Mouse (Mus musculus): ENCODE results near the gene Zbtb20. TPM values are rescaled to one million over a fixed set of nuclear protein-coding genes. Genes with fewer than 3 reads are reported as not detected.

Gene Zbtb20
- total and polyA plus RNA-seq, 3 experiments, result 1.8 to 18.1 (median 6.6) TPM

- H3K4me1 ChIP-seq (ENCODE audit: insufficient read depth, low read depth, low read length), result no peaks in the 10 kb centered on the region
- H3K36me3 ChIP-seq (replicated peaks), result no peaks in the 10 kb centered on the region
- peaks cover 2% of the 10 kb centered on the region; the same call in 1 of the 2 replicates for H3K27me3 ChIP-seq (ENCODE audit: insufficient read depth, low read length)
- no peaks in the 10 kb centered on the region for H3K9me3 ChIP-seq (replicated peaks)
- TF ChIP-seq POLR2AphosphoS5 (IDR thresholded peaks at IDR 0.05; ENCODE audit: insufficient replicate concordance, low read depth, low read length) (no peak), GATA2 (IDR thresholded peaks at IDR 0.05; ENCODE audit: borderline replicate concordance, low read depth, low read length) (no peak), TAL1 (conservative IDR thresholded peaks at IDR 0.05; ENCODE audit: low read depth, low read length) (no peak), CTCF (IDR thresholded peaks at IDR 0.05; ENCODE audit: low read depth, low read length) (no peak), GATA1 (IDR thresholded peaks at IDR 0.05; ENCODE audit: borderline replicate concordance, low read length) (no peak)
- ATAC-seq (ENCODE audit: extremely low read depth, insufficient number of reproducible peaks, low FRiP score, poor library complexity, severe bottlenecking) (no peak), DNase-seq (ENCODE audit: low spot score) (no peak)
- H3K4me3 ChIP-seq (ENCODE audit: low read depth, low read length), result no peak overlapping the region
Observed at GRCm38 (mm10) chr16:43464476-43465080, 588.9 kb downstream of the Zbtb20 start.

GRCm38 (mm10) chr16:43465368-43465839 is 589.7 kb downstream of the Zbtb20 start:
- H3K4me1 ChIP-seq (ENCODE audit: insufficient read depth, low read depth, low read length), result no peaks in the 10 kb centered on the region
- H3K9me3 ChIP-seq (replicated peaks), result no peaks in the 10 kb centered on the region
- no peak for DNase-seq (ENCODE audit: low spot score)
- H3K4me3 ChIP-seq (ENCODE audit: low read depth, low read length), result no peak overlapping the region
- no peak for ATAC-seq (ENCODE audit: extremely low read depth, insufficient number of reproducible peaks, low FRiP score, poor library complexity, severe bottlenecking)
- H3K36me3 ChIP-seq (replicated peaks), result no peaks in the 10 kb centered on the region
- TF ChIP-seq POLR2AphosphoS5 (IDR thresholded peaks at IDR 0.05; ENCODE audit: insufficient replicate concordance, low read depth, low read length) (no peak), GATA2 (IDR thresholded peaks at IDR 0.05; ENCODE audit: borderline replicate concordance, low read depth, low read length) (no peak), GATA1 (IDR thresholded peaks at IDR 0.05; ENCODE audit: borderline replicate concordance, low read length) (no peak), CTCF (IDR thresholded peaks at IDR 0.05; ENCODE audit: low read depth, low read length) (no peak), TAL1 (conservative IDR thresholded peaks at IDR 0.05; ENCODE audit: low read depth, low read length) (no peak)
- peaks cover 2% of the 10 kb centered on the region; the same call in 1 of the 2 replicates for H3K27me3 ChIP-seq (ENCODE audit: insufficient read depth, low read length)

- H3K4me3 ChIP-seq (ENCODE audit: low read depth, low read length), result no peak overlapping the region
- H3K27me3 ChIP-seq (ENCODE audit: insufficient read depth, low read length), result peaks cover 2% of the 10 kb centered on the region; the same call in 1 of the 2 replicates
- TF ChIP-seq POLR2AphosphoS5 (IDR thresholded peaks at IDR 0.05; ENCODE audit: insufficient replicate concordance, low read depth, low read length) (no peak), GATA1 (IDR thresholded peaks at IDR 0.05; ENCODE audit: borderline replicate concordance, low read length) (no peak), GATA2 (IDR thresholded peaks at IDR 0.05; ENCODE audit: borderline replicate concordance, low read depth, low read length) (no peak), TAL1 (conservative IDR thresholded peaks at IDR 0.05; ENCODE audit: low read depth, low read length) (no peak), CTCF (IDR thresholded peaks at IDR 0.05; ENCODE audit: low read depth, low read length) (no peak)
- no peaks in the 10 kb centered on the region for H3K36me3 ChIP-seq (replicated peaks)
- H3K4me1 ChIP-seq (ENCODE audit: insufficient read depth, low read depth, low read length), result no peaks in the 10 kb centered on the region
- ATAC-seq (ENCODE audit: extremely low read depth, insufficient number of reproducible peaks, low FRiP score, poor library complexity, severe bottlenecking), result no peak
- no peaks in the 10 kb centered on the region for H3K9me3 ChIP-seq (replicated peaks)
- DNase-seq (ENCODE audit: low spot score), result no peak
Observed at GRCm38 (mm10) chr16:43465921-43466748, 590.5 kb downstream of the Zbtb20 start.

- no peaks in the 10 kb centered on the region for H3K36me3 ChIP-seq (replicated peaks)
- TF ChIP-seq GATA1 (IDR thresholded peaks at IDR 0.05; ENCODE audit: borderline replicate concordance, low read length) (no peak), CTCF (IDR thresholded peaks at IDR 0.05; ENCODE audit: low read depth, low read length) (no peak), POLR2AphosphoS5 (IDR thresholded peaks at IDR 0.05; ENCODE audit: insufficient replicate concordance, low read depth, low read length) (no peak), TAL1 (conservative IDR thresholded peaks at IDR 0.05; ENCODE audit: low read depth, low read length) (no peak), GATA2 (IDR thresholded peaks at IDR 0.05; ENCODE audit: borderline replicate concordance, low read depth, low read length) (no peak)
- ATAC-seq (ENCODE audit: extremely low read depth, insufficient number of reproducible peaks, low FRiP score, poor library complexity, severe bottlenecking) (no peak), DNase-seq (ENCODE audit: low spot score) (no peak)
- no peaks in the 10 kb centered on the region for H3K4me1 ChIP-seq (ENCODE audit: insufficient read depth, low read depth, low read length)
- no peak overlapping the region for H3K4me3 ChIP-seq (ENCODE audit: low read depth, low read length)
- H3K9me3 ChIP-seq (replicated peaks), result no peaks in the 10 kb centered on the region
- peaks cover 2% of the 10 kb centered on the region; the same call in 1 of the 2 replicates for H3K27me3 ChIP-seq (ENCODE audit: insufficient read depth, low read length)
Observed at GRCm38 (mm10) chr16:43466749-43467065, 591.0 kb downstream of the Zbtb20 start.

GRCm38 (mm10) chr16:43471060-43471459 is 595.4 kb downstream of the Zbtb20 start:
- Histone ChIP-seq H3K4me3 (ENCODE audit: low read depth, low read length) (no peak overlapping the region), H3K4me1 (ENCODE audit: insufficient read depth, low read depth, low read length) (no peaks in the 10 kb centered on the region), H3K36me3 (replicated peaks) (no peaks in the 10 kb centered on the region), H3K27me3 (ENCODE audit: insufficient read depth, low read length) (no peaks in the 10 kb centered on the region), H3K9me3 (replicated peaks) (no peaks in the 10 kb centered on the region)
- DNase-seq (ENCODE audit: low spot score), result no peak
- ATAC-seq (ENCODE audit: extremely low read depth, insufficient number of reproducible peaks, low FRiP score, poor library complexity, severe bottlenecking), result no peak
- TF ChIP-seq CTCF (IDR thresholded peaks at IDR 0.05; ENCODE audit: low read depth, low read length) (no peak), GATA2 (IDR thresholded peaks at IDR 0.05; ENCODE audit: borderline replicate concordance, low read depth, low read length) (no peak), GATA1 (IDR thresholded peaks at IDR 0.05; ENCODE audit: borderline replicate concordance, low read length) (no peak), POLR2AphosphoS5 (IDR thresholded peaks at IDR 0.05; ENCODE audit: insufficient replicate concordance, low read depth, low read length) (no peak), TAL1 (conservative IDR thresholded peaks at IDR 0.05; ENCODE audit: low read depth, low read length) (no peak)

Data from G1E (cell line).